Comparison of ENCODE assay signal across 16 mouse cellular contexts in genomic region chr16:11729815-11730214, GRCm38 (mm10).
"Had no signal": no experiment of that assay in that cellular context is flagged by ENCODE, and none has a peak within 500 bp of the region (broad histone marks: within the 10 kb centered on the region; RNA-seq: fewer than 3 reads in every experiment).

No protein-coding gene starts in this region.

- H3K9ac ChIP-seq: liver, embryonic 13.5 days; liver, embryonic 15.5 days; liver, postnatal 0 days; lung, embryonic 15.5 days; midbrain, embryonic 13.5 days; midbrain, embryonic 15.5 days; neural tube, embryonic 12.5 days had no signal

- H3K4me1 ChIP-seq: liver, embryonic 13.5 days; liver, embryonic 15.5 days; lung, embryonic 15.5 days; midbrain, embryonic 10.5 days; midbrain, embryonic 13.5 days; midbrain, embryonic 15.5 days; neural tube, embryonic 12.5 days had no signal

- H3K27ac ChIP-seq: liver, embryonic 13.5 days; liver, embryonic 15.5 days; lung, embryonic 15.5 days; midbrain, embryonic 10.5 days; midbrain, embryonic 13.5 days; midbrain, embryonic 15.5 days; neural tube, embryonic 12.5 days had no signal

- H3K4me3 ChIP-seq: liver, embryonic 13.5 days; liver, embryonic 15.5 days; lung, embryonic 15.5 days; midbrain, embryonic 10.5 days; midbrain, embryonic 13.5 days; midbrain, embryonic 15.5 days; neural tube, embryonic 12.5 days had no signal

- H3K36me3 ChIP-seq: liver, embryonic 13.5 days; liver, embryonic 15.5 days; lung, embryonic 15.5 days; midbrain, embryonic 10.5 days; midbrain, embryonic 13.5 days; midbrain, embryonic 15.5 days; neural tube, embryonic 12.5 days had no signal

- H3K27me3 ChIP-seq: liver, embryonic 13.5 days; liver, embryonic 15.5 days; lung, embryonic 15.5 days; midbrain, embryonic 13.5 days; midbrain, embryonic 15.5 days; neural tube, embryonic 12.5 days had no signal

- DNase-seq: liver, embryonic 13.5 days; liver, postnatal 0 days; lung, adult 2 months; lung, postnatal 10 days; lung, postnatal 4 days; right cerebral cortex, postnatal 14 days; spleen, adult 18-20 months; thymus, adult 18-20 months; thymus, postnatal 14 days; thymus, postnatal 36 days had no signal

- H3K4me2 ChIP-seq: liver, embryonic 13.5 days; liver, embryonic 15.5 days; lung, embryonic 15.5 days; midbrain, embryonic 13.5 days; midbrain, embryonic 15.5 days; neural tube, embryonic 12.5 days had no signal

- H3K9me3 ChIP-seq: liver, embryonic 13.5 days; liver, embryonic 15.5 days; lung, embryonic 15.5 days; midbrain, embryonic 10.5 days; midbrain, embryonic 13.5 days; midbrain, embryonic 15.5 days; neural tube, embryonic 12.5 days had no signal

- ATAC-seq: liver, postnatal 0 days; midbrain, embryonic 13.5 days; midbrain, embryonic 15.5 days had no signal
